Comparison of ENCODE assay signal across 8 mouse cellular contexts in the genomic region with DNA sequence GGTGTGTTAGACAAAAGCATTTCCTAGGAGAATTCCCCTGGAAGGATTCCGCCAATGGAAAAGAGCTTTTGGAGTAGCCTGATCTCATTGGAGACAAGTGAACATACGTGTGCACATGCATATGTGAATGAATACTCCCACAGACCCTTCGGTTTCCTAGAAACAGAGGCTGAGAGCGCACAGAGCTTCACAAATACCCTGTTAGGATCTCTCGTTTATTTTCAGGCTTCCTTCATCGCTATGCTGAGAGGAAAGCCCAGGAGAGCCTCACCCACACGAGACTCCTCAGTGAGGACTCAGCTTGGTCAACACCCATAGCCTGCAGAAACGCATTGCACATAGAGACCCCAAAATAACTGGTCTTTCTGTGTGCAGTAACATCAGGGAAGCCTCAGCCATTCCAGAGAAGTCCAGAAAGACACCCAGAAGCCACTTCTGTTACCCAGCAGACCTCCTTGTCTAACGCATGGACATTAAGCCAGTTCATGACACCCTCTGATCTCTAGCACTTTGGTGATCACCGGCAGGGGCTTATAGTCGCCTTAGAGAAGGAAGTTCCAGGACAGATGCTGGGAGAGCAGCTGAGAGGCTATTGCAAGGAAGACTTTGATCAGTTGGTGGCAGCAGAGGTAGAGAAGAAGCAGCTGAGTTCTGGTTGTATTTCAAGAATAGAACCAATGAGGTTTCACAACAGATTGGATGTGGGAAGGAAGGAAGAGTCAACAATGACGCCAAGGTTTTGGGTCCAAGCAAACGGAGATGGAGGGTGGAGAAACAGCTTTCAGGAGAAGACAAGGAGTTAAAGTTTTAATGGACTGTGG. TPM values are rescaled to one million over a fixed set of nuclear protein-coding genes. Genes with fewer than 3 reads are reported as not detected.
DNase-seq lines count a peak whose midpoint lies in the region; ATAC-seq and TF ChIP-seq lines count a peak whose summit lies in the region.

No protein-coding gene starts in this region.

- no peak overlapping the region for H3K9ac ChIP-seq in heart, embryonic 11.5 days (ENCODE audit: low read depth, low read length)
- H3K9ac ChIP-seq in midbrain, postnatal 0 days (replicated peaks; ENCODE audit: low read length, poor library complexity, severe bottlenecking), result no peak overlapping the region

- H3K36me3 ChIP-seq in heart, embryonic 11.5 days (ENCODE audit: control insufficient read depth, insufficient read depth, low read length), result no peaks in the 10 kb centered on the region
- H3K36me3 ChIP-seq in midbrain, postnatal 0 days (ENCODE audit: insufficient read depth, low read length), result no peaks in the 10 kb centered on the region

- no peak overlapping the region for H3K4me2 ChIP-seq in heart, embryonic 11.5 days
- H3K4me2 ChIP-seq in midbrain, postnatal 0 days (ENCODE audit: low read depth, low read length, poor library complexity, severe bottlenecking), result peak overlapping the region; percentile 15; the same call in 1 of the 2 replicates

- peaks cover 6% of the 10 kb centered on the region for H3K4me1 ChIP-seq in heart, embryonic 11.5 days (ENCODE audit: control insufficient read depth, insufficient read depth, low read length)
- H3K4me1 ChIP-seq in midbrain, postnatal 0 days (ENCODE audit: insufficient read depth, low read length), result peaks cover 6% of the 10 kb centered on the region; the same call in 1 of the 2 replicates

- H3K4me3 ChIP-seq in heart, embryonic 11.5 days (ENCODE audit: low read depth, low read length), result no peak overlapping the region
- H3K4me3 ChIP-seq in midbrain, postnatal 0 days (ENCODE audit: low read depth, low read length), result no peak overlapping the region

- no peak for ATAC-seq in heart, embryonic 11.5 days (replicated peaks; ENCODE audit: insufficient number of reproducible peaks, low FRiP score, low TSS enrichment)
- peak; percentile 60; the same call in 1 of the 2 replicates for ATAC-seq in midbrain, postnatal 0 days (ENCODE audit: low FRiP score)

- H3K27ac ChIP-seq in heart, embryonic 11.5 days (ENCODE audit: low read depth, low read length), result no peak overlapping the region
- H3K27ac ChIP-seq in midbrain, postnatal 0 days (ENCODE audit: low read depth, low read length), result peak overlapping the region; percentile 77

- intact Hi-C loops in heart, postnatal 14 days (cut with DNase I), result loop anchor here (1.0 kb wide), 1 partner anchor 222 kb away; no protein-coding TSS in a partner anchor

- H3K27me3 ChIP-seq in heart, embryonic 11.5 days (ENCODE audit: control insufficient read depth, insufficient read depth, low read length), result no peaks in the 10 kb centered on the region; the same call in 1 of the 2 replicates
- H3K27me3 ChIP-seq in midbrain, postnatal 0 days (ENCODE audit: insufficient read depth, low read length), result no peaks in the 10 kb centered on the region

- peak; percentile 75 for TF ChIP-seq CTCF in midbrain, postnatal 0 days (IDR thresholded peaks at IDR 0.05)

- 55% methylated on average over 13 of the region's 13 CpGs for WGBS in heart, embryonic 11.5 days (ENCODE audit: insufficient replicate concordance)
- 44% methylated on average over 13 of the region's 13 CpGs for WGBS in midbrain, postnatal 0 days

- DNase-seq in heart, adult 8-10 months (ENCODE audit: low spot score), result peak; percentile 42
- DNase-seq in adipocyte (ENCODE audit: low spot score), result peak; percentile 81
- DNase-seq in heart, postnatal 14 days, result peak; percentile 22 to 45
- peak; percentile 68 for DNase-seq in layer of hippocampus, adult 9-11 months
- DNase-seq in midbrain, postnatal 0 days (ENCODE audit: low spot score), result peak; percentile 76
- no peak for DNase-seq in T-cell, adult 2 months (ENCODE audit: low spot score)
- DNase-seq in spleen, adult 12 weeks (ENCODE audit: low spot score), result no peak

- no peaks in the 10 kb centered on the region for H3K9me3 ChIP-seq in heart, embryonic 11.5 days (replicated peaks; ENCODE audit: control insufficient read depth, low read length)
- H3K9me3 ChIP-seq in midbrain, postnatal 0 days (ENCODE audit: low read length), result no peaks in the 10 kb centered on the region

RNA-seq across cellular contexts. Expression of gene Gpr156, which starts 58.4 kb away (rescaled TPM):
- total RNA-seq in heart, adult 8-10 months (2022), result under 1 TPM in 1 of 4 experiments, not detected in 3; 0.06 TPM
- polyA plus RNA-seq in heart, embryonic 11.5 days (2014; fragmentation: Nextera tagmentation; extraction: Ambion mirVana), result 0.66 and 0.87 TPM in 2 replicates
- total RNA-seq in heart, postnatal 14 days (2021), result under 1 TPM in 1 of 2 experiments, not detected in 1; 0.07 TPM
- total RNA-seq in midbrain, postnatal 0 days (2014; rRNA removed), result 6.1 and 6.4 TPM in 2 replicates
- 2.8 and 2.9 TPM in 2 replicates for polyA plus RNA-seq in midbrain, postnatal 0 days (2015; fragmentation: Nextera tagmentation; extraction: Ambion mirVana)

Comparison
In these comparisons a context has a peak if more than half of its experiments do, and no peak if none do; other contexts are left out.
1. DNase-seq: peak in heart, adult 8-10 months (single experiment), adipocyte (single experiment), heart, postnatal 14 days (2 of 2), layer of hippocampus, adult 9-11 months (single experiment) and midbrain, postnatal 0 days (single experiment); none in T-cell, adult 2 months (single experiment) and spleen, adult 12 weeks (single experiment).